Mouse (Mus musculus): ENCODE measurements around the gene Prune1. TPM values are rescaled to one million over a fixed set of nuclear protein-coding genes. Genes with fewer than 3 reads are reported as not detected.
A peak's percentile ranks its signal among the peaks of the same experiment; 100 is the strongest.
"Not testable (repeated sequence)": the region's sequence is repeated elsewhere in the genome, so short reads cannot be mapped to it uniquely, and the experiment has no call there.

The Prune1 gene
- polyA plus RNA-seq, 2 experiments: 6.8 to 8.0 TPM

GRCm38 (mm10) chr3:95217255-95218134, 64.4 kb downstream of the Prune1 start, which contains the start of gene Gabpb2:
TSS of gene Gabpb2 (minus strand) at chr3:95217916.
- peaks cover 13 to 22% of the 10 kb centered on the region in 2 experiments for H3K4me1 ChIP-seq (replicated peaks; ENCODE audit: control insufficient read depth in 2 of 2, insufficient read depth in 2 of 2, low read length in 1 of 2)
- H3K4me2 ChIP-seq (ENCODE audit: low read depth): peak within 1 kb of the TSS; percentile 82
- under 1% methylated on average over 56 of the region's 56 CpGs for WGBS (ENCODE audit: insufficient replicate concordance)
- no peaks in the 10 kb centered on the region for H3K9me3 ChIP-seq (ENCODE audit: control insufficient read depth, low read length)
- DNase-seq (ENCODE audit: low read depth in 3 of 3, low spot score in 3 of 3) (peak; percentile 83 to 87 (median 84)), ATAC-seq (ENCODE audit: insufficient read depth) (peak; percentile 85)
- TF ChIP-seq CTCF (IDR thresholded peaks at IDR 0.05; ENCODE audit: low read depth): peak; percentile 98
- peak; percentile 63 for TF ChIP-seq EP300 (IDR thresholded peaks at IDR 0.05; ENCODE audit: low read depth)
- H3K4me3 ChIP-seq (ENCODE audit: insufficient read depth in 1 of 2, low read depth in 2 of 2, low read length in 2 of 2): peak within 1 kb of the TSS; percentile 80 to 87
- peak within 1 kb of the TSS; percentile 95 for H3K9ac ChIP-seq (replicated peaks)
- peak within 1 kb of the TSS; percentile 91 for H3K27ac ChIP-seq
- H3K36me3 ChIP-seq (replicated peaks; ENCODE audit: control insufficient read depth, insufficient read depth, low read depth): peaks cover 18% of the 10 kb centered on the region
- H3K27me3 ChIP-seq (ENCODE audit: control insufficient read depth, insufficient read depth, low read length): no peaks in the 10 kb centered on the region

GRCm38 (mm10) chr3:95216655-95217254, 65.1 kb downstream of the Prune1 start:
- ATAC-seq (ENCODE audit: insufficient read depth) (peak; percentile 1; the same call in 1 of the 2 replicates), DNase-seq (ENCODE audit: low read depth in 3 of 3, low spot score in 3 of 3) (no peak)
- Histone ChIP-seq H3K9ac (replicated peaks) (peak overlapping the region; percentile 95), H3K4me3 (ENCODE audit: insufficient read depth in 1 of 2, low read depth in 2 of 2, low read length in 2 of 2) (peak overlapping the region; percentile 80 to 87), H3K9me3 (ENCODE audit: control insufficient read depth, low read length) (no peaks in the 10 kb centered on the region), H3K4me1 (replicated peaks; ENCODE audit: control insufficient read depth in 2 of 2, insufficient read depth in 2 of 2, low read length in 1 of 2) (peaks cover 13 to 22% of the 10 kb centered on the region in 2 experiments), H3K4me2 (ENCODE audit: low read depth) (peak overlapping the region; percentile 82), H3K27me3 (ENCODE audit: control insufficient read depth, insufficient read depth, low read length) (no peaks in the 10 kb centered on the region), H3K36me3 (replicated peaks; ENCODE audit: control insufficient read depth, insufficient read depth, low read depth) (peaks cover 26% of the 10 kb centered on the region), H3K27ac (peak overlapping the region; percentile 6; the same call in 1 of the 2 replicates)
- no peak for TF ChIP-seq CTCF (IDR thresholded peaks at IDR 0.05; ENCODE audit: low read depth)
- no peak for TF ChIP-seq EP300 (IDR thresholded peaks at IDR 0.05; ENCODE audit: low read depth)
- WGBS (ENCODE audit: insufficient replicate concordance): 16% methylated on average over 4 of the region's 4 CpGs

- ATAC-seq (ENCODE audit: insufficient read depth): no peak
- no peak overlapping the region for H3K9ac ChIP-seq (replicated peaks)
- H3K36me3 ChIP-seq (replicated peaks; ENCODE audit: control insufficient read depth, insufficient read depth, low read depth): peaks cover 36% of the 10 kb centered on the region
- H3K4me3 ChIP-seq (ENCODE audit: insufficient read depth in 1 of 2, low read depth in 2 of 2, low read length in 2 of 2): no peak overlapping the region
- no peak for TF ChIP-seq EP300 (IDR thresholded peaks at IDR 0.05; ENCODE audit: low read depth)
- TF ChIP-seq CTCF (IDR thresholded peaks at IDR 0.05; ENCODE audit: low read depth): no peak
- 82% methylated on average over 1 of the region's 1 CpGs for WGBS (ENCODE audit: insufficient replicate concordance)
- peak overlapping the region; percentile 43 for H3K27ac ChIP-seq
- peaks cover 12 to 21% of the 10 kb centered on the region in 2 experiments for H3K4me1 ChIP-seq (replicated peaks; ENCODE audit: control insufficient read depth in 2 of 2, insufficient read depth in 2 of 2, low read length in 1 of 2)
- DNase-seq (ENCODE audit: low read depth in 3 of 3, low spot score in 3 of 3): peak in 1 of 3 experiments; percentile 20
- H3K9me3 ChIP-seq (ENCODE audit: control insufficient read depth, low read length): no peaks in the 10 kb centered on the region
- H3K27me3 ChIP-seq (ENCODE audit: control insufficient read depth, insufficient read depth, low read length): no peaks in the 10 kb centered on the region
- H3K4me2 ChIP-seq (ENCODE audit: low read depth): no peak overlapping the region
These were observed 68.3 kb downstream of the Prune1 start for GRCm38 (mm10) chr3:95213609-95213975.

GRCm38 (mm10) chr3:95212889-95213608, 68.8 kb downstream of the Prune1 start:
- DNase-seq (ENCODE audit: low read depth in 3 of 3, low spot score in 3 of 3); H3K9ac ChIP-seq (replicated peaks); H3K4me2 ChIP-seq (ENCODE audit: low read depth); H3K27me3 ChIP-seq (ENCODE audit: control insufficient read depth, insufficient read depth, low read length); H3K9me3 ChIP-seq (ENCODE audit: control insufficient read depth, low read length); H3K27ac ChIP-seq; H3K4me3 ChIP-seq (ENCODE audit: insufficient read depth in 1 of 2, low read depth in 2 of 2, low read length in 2 of 2); ATAC-seq (ENCODE audit: insufficient read depth): not testable (repeated sequence)
- H3K36me3 ChIP-seq (replicated peaks; ENCODE audit: control insufficient read depth, insufficient read depth, low read depth): peaks cover 41% of the 10 kb centered on the region
- WGBS (ENCODE audit: insufficient replicate concordance): 87% methylated on average over 7 of the region's 10 CpGs
- peak; percentile 20; the same call in 1 of the 2 replicates for TF ChIP-seq CTCF (IDR thresholded peaks at IDR 0.05; ENCODE audit: low read depth)
- peaks cover 7 to 16% of the 10 kb centered on the region in 2 experiments for H3K4me1 ChIP-seq (replicated peaks; ENCODE audit: control insufficient read depth in 2 of 2, insufficient read depth in 2 of 2, low read length in 1 of 2)
